ENCODE assay signal across 8 mouse cellular contexts in the genomic region with DNA sequence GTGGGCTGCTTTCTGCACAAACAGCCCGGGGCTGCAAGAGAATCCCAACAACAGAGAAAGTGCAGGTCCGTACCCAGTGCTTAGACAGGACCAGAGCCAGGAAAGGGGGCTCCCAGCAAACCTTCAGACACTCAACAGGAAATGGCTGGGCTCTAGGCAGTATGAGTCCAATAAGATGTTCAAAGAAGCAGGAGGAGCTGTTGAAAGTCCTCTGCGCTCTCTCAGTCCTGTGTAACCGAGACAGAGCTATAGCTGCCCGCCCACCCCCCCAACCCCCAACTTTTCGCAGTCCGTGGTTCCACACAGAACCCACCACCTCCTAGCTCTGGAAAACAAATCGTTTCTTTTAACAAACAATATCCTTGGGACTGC. TPM values are rescaled to one million over a fixed set of nuclear protein-coding genes. Genes with fewer than 3 reads are reported as not detected.
DNase-seq lines count a peak whose midpoint lies in the region; ATAC-seq lines count a peak whose summit lies in the region.

No protein-coding gene starts in this region.

- 1% methylated on average over 8 of the region's 8 CpGs for WGBS in heart, embryonic 10.5 days
- 6% methylated on average over 8 of the region's 8 CpGs for WGBS in forebrain, embryonic 15.5 days
- WGBS in limb, embryonic 10.5 days = 1% methylated on average over 8 of the region's 8 CpGs
- 3% methylated on average over 8 of the region's 8 CpGs for WGBS in neural tube, embryonic 12.5 days

- H3K4me3 ChIP-seq in heart, embryonic 10.5 days = peak overlapping the region; percentile 74
- H3K4me3 ChIP-seq in forebrain, embryonic 15.5 days = peak overlapping the region; percentile 56
- H3K4me3 ChIP-seq in limb, embryonic 10.5 days = peak overlapping the region; percentile 66
- H3K4me3 ChIP-seq in neural tube, embryonic 12.5 days = peak overlapping the region; percentile 56

- peak overlapping the region; percentile 99 for H3K4me2 ChIP-seq in forebrain, embryonic 15.5 days (replicated peaks)
- H3K4me2 ChIP-seq in neural tube, embryonic 12.5 days (replicated peaks) = peak overlapping the region; percentile 97

- H3K27ac ChIP-seq in heart, embryonic 10.5 days = peak overlapping the region; percentile 80
- no peak overlapping the region for H3K27ac ChIP-seq in forebrain, embryonic 15.5 days (replicated peaks)
- H3K27ac ChIP-seq in limb, embryonic 10.5 days = peak overlapping the region; percentile 88
- H3K27ac ChIP-seq in neural tube, embryonic 12.5 days = no peak overlapping the region

- peaks cover 13% of the 10 kb centered on the region for H3K4me1 ChIP-seq in heart, embryonic 10.5 days
- H3K4me1 ChIP-seq in forebrain, embryonic 15.5 days = peaks cover 19% of the 10 kb centered on the region
- peaks cover 31% of the 10 kb centered on the region for H3K4me1 ChIP-seq in limb, embryonic 10.5 days
- H3K4me1 ChIP-seq in neural tube, embryonic 12.5 days = peaks cover 10% of the 10 kb centered on the region; the same call in 1 of the 2 replicates

- DNase-seq in heart, embryonic 10.5 days (ENCODE audit: low spot score) = no peak
- no peak for DNase-seq in heart, adult 8-10 months (ENCODE audit: low spot score)
- DNase-seq in limb, embryonic 10.5 days (ENCODE audit: low spot score) = no peak
- DNase-seq in thymus, postnatal 25 days = no peak
- DNase-seq in urinary bladder, postnatal 36 days (ENCODE audit: low spot score in 2 of 2) = no peak
- DNase-seq in left cerebral cortex, adult 8-10 months (ENCODE audit: low spot score in 2 of 2) = no peak

- peak overlapping the region; percentile 48 for H3K9ac ChIP-seq in forebrain, embryonic 15.5 days (replicated peaks)
- H3K9ac ChIP-seq in neural tube, embryonic 12.5 days = peak overlapping the region; percentile 56

- H3K27me3 ChIP-seq in heart, embryonic 10.5 days (ENCODE audit: insufficient read depth, poor library complexity, severe bottlenecking) = peaks cover 23% of the 10 kb centered on the region
- peaks cover 11% of the 10 kb centered on the region; the same call in 1 of the 2 replicates for H3K27me3 ChIP-seq in forebrain, embryonic 15.5 days
- no peaks in the 10 kb centered on the region for H3K27me3 ChIP-seq in limb, embryonic 10.5 days (ENCODE audit: low read depth, poor library complexity, severe bottlenecking)
- peaks cover 5% of the 10 kb centered on the region for H3K27me3 ChIP-seq in neural tube, embryonic 12.5 days (replicated peaks)

- peak; percentile 34 for ATAC-seq in forebrain, embryonic 15.5 days (replicated peaks)
- no peak for ATAC-seq in neural tube, embryonic 12.5 days (ENCODE audit: low FRiP score, low read depth)

- no peaks in the 10 kb centered on the region for H3K36me3 ChIP-seq in heart, embryonic 10.5 days
- no peaks in the 10 kb centered on the region for H3K36me3 ChIP-seq in forebrain, embryonic 15.5 days
- H3K36me3 ChIP-seq in limb, embryonic 10.5 days = 0 out of 2 replicates have a peak, but pooled peaks cover 5% of the 10 kb centered on the region
- H3K36me3 ChIP-seq in neural tube, embryonic 12.5 days = no peaks in the 10 kb centered on the region

- no peaks in the 10 kb centered on the region for H3K9me3 ChIP-seq in heart, embryonic 10.5 days
- H3K9me3 ChIP-seq in forebrain, embryonic 15.5 days = no peaks in the 10 kb centered on the region
- no peaks in the 10 kb centered on the region for H3K9me3 ChIP-seq in limb, embryonic 10.5 days (replicated peaks)
- H3K9me3 ChIP-seq in neural tube, embryonic 12.5 days = no peaks in the 10 kb centered on the region

RNA-seq across cellular contexts. Expression of a gene that starts 0.8 kb away (rescaled TPM):
- polyA plus RNA-seq in heart, embryonic 10.5 days (2016; fragmentation: Nextera tagmentation; extraction: Ambion mirVana) = 7.0 and 8.5 TPM in 2 replicates
- 10 to 100 TPM in 1 of 4 experiments, 1 to 10 TPM in 3; 4.2 to 13.1 (median 8.9) TPM for total RNA-seq in heart, adult 8-10 months (2022)
- 4.5 and 4.6 TPM in 2 replicates for polyA plus RNA-seq in forebrain, embryonic 15.5 days (2015; fragmentation: Nextera tagmentation; extraction: Ambion mirVana)
- polyA plus RNA-seq in limb, embryonic 10.5 days (2016; fragmentation: Nextera tagmentation; extraction: Ambion mirVana) = 6.7 and 11.4 TPM in 2 replicates
- 14.2 and 17.0 TPM in 2 replicates for polyA plus RNA-seq in neural tube, embryonic 12.5 days (2016; fragmentation: Nextera tagmentation; extraction: Ambion mirVana)
- 1 to 10 TPM; 2.5 to 5.4 (median 3.8) TPM for total RNA-seq in left cerebral cortex, adult 8-10 months (2022)

Comparison
In these comparisons a context has a peak if more than half of its experiments do, and no peak if none do; other contexts are left out.
1. H3K27ac ChIP-seq: peak in heart, embryonic 10.5 days (single experiment) and limb, embryonic 10.5 days (single experiment); none in forebrain, embryonic 15.5 days (single experiment) and neural tube, embryonic 12.5 days (single experiment).
2. Peak in every context shown above with its lines, with median percentiles within 50 percentile points of each other: H3K4me3 ChIP-seq.